Mouse (Mus musculus): ENCODE data around the gene Prokr1. TPM values are rescaled to one million over a fixed set of nuclear protein-coding genes. Genes with fewer than 3 reads are reported as not detected.
A peak's percentile ranks its signal among the peaks of the same experiment; 100 is the strongest.
"Not testable (repeated sequence)": the region's sequence is repeated elsewhere in the genome, so short reads cannot be mapped to it uniquely, and the experiment has no call there.

Prokr1 gene
- polyA plus RNA-seq, 1 experiment from 2014 or later, result 3.1 TPM

GRCm38 (mm10) chr6:87594188-87594587 lies 3.6 kb upstream of the Prokr1 start:
- H3K36me3 ChIP-seq, result no peaks in the 10 kb centered on the region
- H3K4me3 ChIP-seq, result no peak overlapping the region
- H3K9me3 ChIP-seq, result no peaks in the 10 kb centered on the region
- H3K9ac ChIP-seq, result no peak overlapping the region
- peaks cover 8% of the 10 kb centered on the region for H3K27me3 ChIP-seq
- H3K4me2 ChIP-seq, result no peak overlapping the region
- H3K27ac ChIP-seq, result no peak overlapping the region
- no peak for ATAC-seq (ENCODE audit: low FRiP score)
- WGBS, result 78% methylated on average over 6 of the region's 6 CpGs
- peaks cover 20% of the 10 kb centered on the region for H3K4me1 ChIP-seq (replicated peaks)

- Histone ChIP-seq H3K4me2 (peak overlapping the region; percentile 83), H3K27ac (no peak overlapping the region), H3K36me3 (no peaks in the 10 kb centered on the region), H3K9me3 (no peaks in the 10 kb centered on the region), H3K9ac (peak overlapping the region; percentile 75), H3K27me3 (peaks cover 22% of the 10 kb centered on the region), H3K4me1 (replicated peaks) (peaks cover 22% of the 10 kb centered on the region), H3K4me3 (peak overlapping the region; percentile 50)
- 0 out of 2 replicates have a peak, but pooled peaks have one; percentile 37 for ATAC-seq (ENCODE audit: low FRiP score)
- WGBS, result 15% methylated on average over 12 of the region's 12 CpGs
These were observed 687 bp downstream of the Prokr1 start for GRCm38 (mm10) chr6:87589718-87590393.

GRCm38 (mm10) chr6:87583991-87584390 lies 6.6 kb downstream of the Prokr1 start:
- Histone ChIP-seq H3K36me3 (0 out of 2 replicates have a peak, but pooled peaks cover 7% of the 10 kb centered on the region), H3K9ac (no peak overlapping the region), H3K27me3 (peaks cover 11% of the 10 kb centered on the region; the same call in 1 of the 2 replicates), H3K9me3 (no peaks in the 10 kb centered on the region), H3K27ac (no peak overlapping the region), H3K4me3 (no peak overlapping the region), H3K4me2 (no peak overlapping the region), H3K4me1 (replicated peaks) (peaks cover 7% of the 10 kb centered on the region)
- 89% methylated on average over 7 of the region's 7 CpGs for WGBS
- ATAC-seq (ENCODE audit: low FRiP score), result no peak

GRCm38 (mm10) chr6:87583183-87583611 lies 7.3 kb downstream of the Prokr1 start:
- Histone ChIP-seq H3K36me3 (0 out of 2 replicates have a peak, but pooled peaks cover 7% of the 10 kb centered on the region), H3K4me2 (no peak overlapping the region), H3K4me1 (replicated peaks) (peaks cover 7% of the 10 kb centered on the region; the same call in 1 of the 2 replicates), H3K27ac (no peak overlapping the region), H3K9ac (no peak overlapping the region), H3K4me3 (no peak overlapping the region), H3K27me3 (0 out of 2 replicates have a peak, but pooled peaks cover 4% of the 10 kb centered on the region), H3K9me3 (no peaks in the 10 kb centered on the region)
- ATAC-seq (ENCODE audit: low FRiP score), result no peak
- 96% methylated on average over 1 of the region's 1 CpGs for WGBS

GRCm38 (mm10) chr6:87582456-87582855 lies 8.1 kb downstream of the Prokr1 start:
- no peak for ATAC-seq (ENCODE audit: low FRiP score)
- Histone ChIP-seq H3K4me2 (no peak overlapping the region), H3K4me1 (replicated peaks) (peaks cover 7% of the 10 kb centered on the region; the same call in 1 of the 2 replicates), H3K36me3 (0 out of 2 replicates have a peak, but pooled peaks cover 7% of the 10 kb centered on the region), H3K27me3 (0 out of 2 replicates have a peak, but pooled peaks cover 3% of the 10 kb centered on the region), H3K9ac (no peak overlapping the region), H3K4me3 (no peak overlapping the region), H3K27ac (no peak overlapping the region), H3K9me3 (no peaks in the 10 kb centered on the region)
- 82% methylated on average over 6 of the region's 6 CpGs for whole genome bisulfite sequencing

GRCm38 (mm10) chr6:87581581-87581980 lies 9.0 kb downstream of the Prokr1 start:
- H3K27me3 ChIP-seq, result no peaks in the 10 kb centered on the region
- no peak overlapping the region for H3K4me3 ChIP-seq
- no peak overlapping the region for H3K9ac ChIP-seq
- 92% methylated on average over 18 of the region's 18 CpGs for WGBS
- H3K27ac ChIP-seq, result no peak overlapping the region
- H3K4me1 ChIP-seq (replicated peaks), result no peaks in the 10 kb centered on the region
- 0 out of 2 replicates have a peak, but pooled peaks cover 7% of the 10 kb centered on the region for H3K36me3 ChIP-seq
- no peak overlapping the region for H3K4me2 ChIP-seq
- no peaks in the 10 kb centered on the region for H3K9me3 ChIP-seq
- ATAC-seq (ENCODE audit: low FRiP score), result no peak

GRCm38 (mm10) chr6:87581071-87581470 lies 9.5 kb downstream of the Prokr1 start:
- H3K4me2 ChIP-seq, result no peak overlapping the region
- no peak overlapping the region for H3K9ac ChIP-seq
- no peaks in the 10 kb centered on the region for H3K4me1 ChIP-seq (replicated peaks)
- H3K36me3 ChIP-seq, result 0 out of 2 replicates have a peak, but pooled peaks cover 7% of the 10 kb centered on the region
- H3K9me3 ChIP-seq, result no peaks in the 10 kb centered on the region
- ATAC-seq (ENCODE audit: low FRiP score), result no peak
- H3K27ac ChIP-seq, result no peak overlapping the region
- H3K27me3 ChIP-seq, result no peaks in the 10 kb centered on the region
- no peak overlapping the region for H3K4me3 ChIP-seq
- WGBS, result 87% methylated on average over 15 of the region's 15 CpGs

- Histone ChIP-seq H3K4me1 (replicated peaks) (no peaks in the 10 kb centered on the region), H3K36me3 (0 out of 2 replicates have a peak, but pooled peaks cover 7% of the 10 kb centered on the region), H3K4me2 (no peak overlapping the region), H3K9me3 (no peaks in the 10 kb centered on the region), H3K4me3 (no peak overlapping the region), H3K27me3 (no peaks in the 10 kb centered on the region), H3K27ac (no peak overlapping the region), H3K9ac (no peak overlapping the region)
- 37% methylated on average over 9 of the region's 9 CpGs for whole genome bisulfite sequencing
- no peak for ATAC-seq (ENCODE audit: low FRiP score)
These were observed 12.3 kb downstream of the Prokr1 start for GRCm38 (mm10) chr6:87578247-87578646.

GRCm38 (mm10) chr6:87576648-87577330 lies 13.8 kb downstream of the Prokr1 start:
- no peak overlapping the region for H3K4me3 ChIP-seq
- no peaks in the 10 kb centered on the region for H3K27me3 ChIP-seq
- 0 out of 2 replicates have a peak, but pooled peaks cover 7% of the 10 kb centered on the region for H3K36me3 ChIP-seq
- no peaks in the 10 kb centered on the region for H3K9me3 ChIP-seq
- WGBS, result 45% methylated on average over 4 of the region's 4 CpGs
- ATAC-seq (ENCODE audit: low FRiP score), result no peak
- no peak overlapping the region for H3K9ac ChIP-seq
- H3K4me1 ChIP-seq (replicated peaks), result no peaks in the 10 kb centered on the region
- H3K4me2 ChIP-seq, result no peak overlapping the region
- H3K27ac ChIP-seq, result no peak overlapping the region

GRCm38 (mm10) chr6:87571863-87572262 lies 18.7 kb downstream of the Prokr1 start:
- H3K27me3 ChIP-seq; H3K9ac ChIP-seq; H3K4me1 ChIP-seq (replicated peaks); H3K27ac ChIP-seq; H3K9me3 ChIP-seq; H3K4me3 ChIP-seq; ATAC-seq (ENCODE audit: low FRiP score); H3K36me3 ChIP-seq; H3K4me2 ChIP-seq: not testable (repeated sequence)

GRCm38 (mm10) chr6:87567686-87568593 lies 22.6 kb downstream of the Prokr1 start:
- Histone ChIP-seq H3K36me3 (no peaks in the 10 kb centered on the region), H3K27ac (no peak overlapping the region), H3K9ac (no peak overlapping the region), H3K9me3 (no peaks in the 10 kb centered on the region), H3K4me3 (no peak overlapping the region), H3K4me2 (no peak overlapping the region), H3K27me3 (no peaks in the 10 kb centered on the region), H3K4me1 (replicated peaks) (no peaks in the 10 kb centered on the region)
- WGBS, result 63% methylated on average over 9 of the region's 9 CpGs
- ATAC-seq (ENCODE audit: low FRiP score), result no peak

GRCm38 (mm10) chr6:87565166-87565565 lies 25.4 kb downstream of the Prokr1 start:
- Histone ChIP-seq H3K9ac (no peak overlapping the region), H3K27me3 (no peaks in the 10 kb centered on the region), H3K27ac (no peak overlapping the region), H3K4me2 (no peak overlapping the region), H3K9me3 (no peaks in the 10 kb centered on the region), H3K4me1 (replicated peaks) (no peaks in the 10 kb centered on the region), H3K36me3 (no peaks in the 10 kb centered on the region), H3K4me3 (no peak overlapping the region)
- 84% methylated on average over 5 of the region's 5 CpGs for WGBS
- no peak for ATAC-seq (ENCODE audit: low FRiP score)
